Mouse (Mus musculus): ENCODE results near the gene Dcps.

Dcps gene

DNA sequence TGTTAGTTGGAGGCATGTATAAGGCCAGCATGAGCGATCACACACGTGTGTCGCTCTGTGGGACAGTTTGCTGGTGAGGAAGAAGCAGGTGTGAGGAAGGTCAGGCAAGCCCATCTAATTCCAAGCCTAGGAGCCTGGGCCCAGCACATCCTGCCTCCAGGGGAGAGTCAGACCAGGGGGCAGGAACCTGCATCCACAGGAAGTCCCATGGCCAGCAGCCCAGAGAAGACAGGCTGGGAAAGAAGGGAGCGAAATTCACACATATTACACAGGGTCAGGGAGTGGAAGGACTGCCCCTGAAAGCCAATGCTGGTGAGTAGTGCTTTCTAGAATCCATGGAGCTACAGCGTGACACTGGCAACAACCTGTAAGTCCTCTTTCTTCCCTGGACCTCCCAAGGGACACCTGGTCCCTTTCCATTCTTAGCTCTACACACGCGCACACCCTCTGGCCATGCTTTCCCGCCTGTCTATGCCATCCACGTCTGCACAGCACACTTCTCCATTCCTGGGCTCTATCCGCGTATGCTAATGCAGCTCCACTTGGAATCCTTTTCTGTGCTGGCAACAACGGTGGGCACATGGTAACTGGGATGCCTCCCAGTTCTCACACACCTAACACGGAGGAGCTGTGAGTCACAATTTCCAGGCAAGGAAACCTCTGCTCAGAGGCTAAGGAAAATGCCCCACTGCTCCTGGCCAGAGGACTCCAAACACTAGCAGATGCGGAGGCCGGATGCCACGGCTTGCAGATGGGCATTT is 44.0 kb downstream of the Dcps start:
- DNase-seq (ENCODE audit: low read depth, low spot score) = no peak

DNA sequence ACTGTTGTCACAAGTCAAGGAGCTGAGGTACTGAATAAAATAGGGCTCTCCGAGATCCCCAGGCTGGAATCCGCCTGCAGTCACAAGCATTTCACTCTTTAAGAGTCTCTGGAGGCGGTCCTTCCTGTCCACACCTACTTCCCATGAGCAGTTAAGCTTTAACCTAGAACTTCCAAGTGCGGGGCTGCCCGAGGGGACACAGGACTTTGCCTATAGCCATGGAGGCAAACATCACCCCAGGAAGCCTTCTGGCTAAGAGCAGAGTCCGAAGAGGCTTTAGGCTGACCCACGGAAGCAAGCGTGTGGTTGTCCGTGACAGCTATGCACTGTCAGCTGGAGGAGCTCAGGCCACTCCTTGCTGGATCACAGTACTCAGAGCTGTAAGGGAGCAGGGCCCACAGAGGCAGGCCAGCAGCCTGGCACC is 46.9 kb downstream of the Dcps start:
- DNase-seq (ENCODE audit: low read depth, low spot score) = no peak

DNA sequence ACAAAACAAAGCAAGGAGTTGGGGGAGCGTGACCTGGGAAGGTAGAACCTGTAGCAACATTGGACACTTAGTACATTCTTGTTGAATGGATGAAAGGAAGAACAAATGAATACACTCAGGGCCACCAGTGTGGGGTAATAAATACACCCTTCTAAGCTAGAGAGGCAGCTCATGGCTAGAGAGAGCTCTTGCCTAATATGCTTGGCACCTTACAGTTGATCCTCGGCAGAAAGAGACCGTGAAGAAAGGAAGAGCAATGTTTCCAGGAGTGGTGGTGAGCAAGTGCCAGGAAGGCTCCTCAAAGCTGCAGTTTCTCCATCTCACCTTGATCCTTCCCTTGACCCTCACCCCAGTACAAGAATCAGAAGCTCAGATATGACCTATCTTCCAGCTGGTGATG is 47.3 kb downstream of the Dcps start:
- DNase-seq (ENCODE audit: low read depth, low spot score) = no peak

DNA sequence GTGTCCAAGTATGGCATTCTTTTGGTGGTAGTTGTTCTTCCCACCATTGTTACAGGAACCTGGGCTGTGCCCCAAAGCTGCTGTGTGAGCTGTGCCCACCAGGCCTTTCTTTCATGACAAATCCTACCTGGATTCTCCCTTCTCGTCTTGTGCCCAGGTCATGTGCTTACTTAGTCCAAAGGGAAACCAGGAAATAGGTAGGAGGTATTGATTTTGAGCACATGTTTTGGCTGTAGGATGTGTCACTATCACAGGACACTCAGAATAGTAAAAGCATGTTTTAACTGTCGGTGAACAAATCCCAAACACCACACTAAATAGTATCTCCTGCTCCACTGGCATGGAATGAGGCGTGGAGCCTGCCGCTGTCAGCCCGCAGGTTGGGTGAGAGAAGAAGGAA is 48.3 kb downstream of the Dcps start:
- DNase-seq (ENCODE audit: low read depth, low spot score) = no peak

DNA sequence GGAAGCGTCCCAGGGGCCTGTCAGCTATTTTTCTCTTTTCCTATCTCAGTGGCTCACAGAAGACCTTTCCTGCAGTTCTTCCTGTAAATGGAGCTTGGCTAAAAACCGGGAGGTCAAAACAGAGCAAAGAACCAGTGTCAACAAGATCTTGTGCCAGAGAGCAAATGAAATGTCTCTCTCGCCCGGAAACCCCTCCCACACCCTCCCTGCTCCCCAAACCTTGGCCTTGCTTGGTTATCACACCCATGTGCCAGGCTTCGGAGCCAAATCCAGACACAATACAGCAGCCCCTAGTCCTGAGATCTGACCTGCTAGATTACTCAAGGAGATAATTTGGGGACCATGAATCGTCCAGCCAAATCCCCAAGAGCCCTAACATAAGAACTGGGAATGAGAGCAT is 48.7 kb downstream of the Dcps start:
- no peak for DNase-seq (ENCODE audit: low read depth, low spot score)

DNA sequence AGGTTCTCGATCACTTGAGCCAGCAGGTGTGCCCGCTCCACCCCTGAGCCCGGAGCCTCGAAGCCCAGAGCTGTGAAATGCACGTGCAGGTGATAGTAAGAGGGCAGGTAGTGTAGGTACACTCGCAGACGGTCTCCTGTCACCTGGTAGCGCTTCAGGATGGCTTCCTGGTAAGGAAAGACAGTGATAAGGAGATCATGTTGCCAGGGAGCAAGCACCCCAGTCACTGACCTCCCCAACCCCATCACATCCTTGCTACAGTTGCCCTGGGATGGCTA is 51.2 kb downstream of the Dcps start:
- no peak for DNase-seq (ENCODE audit: low read depth, low spot score)

DNA sequence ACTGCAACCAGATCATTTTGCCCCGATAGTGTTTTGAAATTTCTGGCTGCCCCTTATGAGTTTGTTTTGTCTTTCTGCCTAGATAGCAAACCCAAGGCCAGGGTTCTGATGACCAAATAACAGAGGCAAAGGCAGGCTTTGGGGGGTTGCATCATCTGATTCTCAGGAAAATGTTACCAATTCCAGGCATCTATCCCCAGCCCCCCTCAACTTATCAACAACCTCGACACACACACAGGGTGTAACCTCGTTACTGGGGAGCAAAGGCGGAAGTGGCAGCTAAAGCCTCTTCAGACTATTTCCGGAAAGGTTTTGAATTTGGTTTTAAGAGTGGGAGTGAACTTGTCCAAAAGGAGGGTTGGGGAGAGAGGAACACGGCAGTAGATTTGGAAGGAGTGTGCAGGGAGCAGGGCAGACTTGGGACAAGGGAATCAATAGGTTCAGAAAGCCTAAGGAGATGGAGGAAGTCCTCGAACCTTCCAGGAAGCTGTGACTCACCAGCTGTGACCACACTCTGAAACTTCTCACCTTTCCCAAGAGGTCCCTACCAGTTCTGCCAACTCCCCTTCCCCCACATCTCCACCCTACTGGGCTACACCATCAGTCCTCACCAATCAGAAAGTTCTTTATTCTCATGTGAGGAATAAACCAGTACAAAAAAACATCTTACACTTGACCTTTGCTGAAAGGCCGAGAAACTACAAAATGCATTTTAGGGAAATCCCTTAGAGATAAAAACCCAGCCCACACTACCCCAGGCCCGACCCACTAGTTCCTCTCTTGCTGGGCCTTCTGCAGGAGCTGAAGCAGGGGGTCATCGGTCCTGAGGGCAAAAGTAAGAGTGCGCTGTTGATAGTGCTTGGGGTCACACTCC is 51.8 kb downstream of the Dcps start:
- peak; percentile 61 for DNase-seq (ENCODE audit: low read depth, low spot score)

DNA sequence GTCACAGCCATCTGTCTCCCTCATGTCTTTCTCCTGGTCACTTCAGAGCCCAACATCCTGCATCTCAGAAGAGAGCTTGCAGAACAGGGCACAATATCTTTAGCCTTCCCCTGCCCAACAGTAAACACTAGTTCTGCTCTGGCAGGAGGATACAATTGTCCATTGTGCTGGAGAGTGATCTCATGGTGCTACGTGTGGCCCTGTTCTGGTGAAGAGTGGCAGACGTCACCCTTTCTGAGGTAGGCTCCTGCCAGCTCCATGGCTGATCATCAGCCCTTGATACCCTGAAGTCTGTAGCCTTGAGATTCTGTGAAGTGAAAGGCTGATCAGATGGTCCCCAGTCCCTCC is 52.4 kb downstream of the Dcps start:
- DNase-seq (ENCODE audit: low read depth, low spot score) = peak; percentile 37

DNA sequence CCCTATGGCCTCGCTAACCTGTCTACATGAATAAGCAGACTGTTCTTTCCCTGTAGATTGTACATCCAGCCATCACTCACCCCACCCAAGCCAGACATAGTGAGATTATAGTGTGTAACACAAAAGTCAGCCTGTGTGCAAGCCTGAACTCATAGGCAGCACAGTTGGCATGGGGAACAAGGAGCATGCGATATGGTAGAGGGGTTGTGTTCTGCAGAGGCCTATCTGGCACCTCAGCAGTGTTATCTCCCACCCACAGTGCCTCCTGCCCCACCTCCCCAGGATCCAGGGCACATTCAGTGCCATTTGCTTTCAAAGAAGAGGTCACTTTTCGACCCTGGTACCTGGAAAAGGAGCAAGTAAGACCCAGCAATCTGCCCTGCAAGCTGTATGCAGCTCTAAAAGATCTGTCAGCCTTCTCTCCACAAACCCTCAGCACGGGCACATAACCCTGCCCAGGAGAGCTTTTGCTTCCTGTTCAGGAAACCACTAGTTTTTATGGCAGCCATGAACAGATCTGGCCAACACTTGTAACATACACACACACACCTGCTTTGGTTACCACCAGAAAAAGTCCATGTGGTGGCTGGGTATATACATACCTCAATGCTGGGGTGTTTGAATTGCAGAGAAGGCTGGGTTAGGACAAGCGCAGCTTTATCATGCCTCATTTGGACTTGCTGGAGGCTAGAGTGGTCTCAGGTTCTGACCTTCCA is 53.2 kb downstream of the Dcps start:
- peak; percentile 41 for DNase-seq (ENCODE audit: low read depth, low spot score)

DNA sequence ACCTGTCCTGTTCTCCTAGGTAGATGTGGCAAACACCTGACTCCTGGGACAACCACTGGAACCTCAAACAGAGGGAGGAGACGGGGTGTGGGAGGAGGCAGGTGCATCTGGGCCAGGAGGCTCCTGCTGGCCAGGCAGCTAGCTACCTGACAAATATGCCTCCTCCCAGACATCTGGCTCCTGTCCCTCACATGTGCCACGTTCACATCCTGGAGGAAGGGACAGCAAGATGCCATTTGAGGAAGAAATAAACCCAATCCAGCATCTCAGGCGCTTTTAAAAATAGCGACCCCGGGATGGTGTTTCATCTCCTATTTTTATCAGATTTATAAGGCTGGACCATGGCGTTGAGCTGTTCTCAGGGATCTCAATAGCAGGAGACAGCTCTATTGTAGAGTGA is 56.7 kb downstream of the Dcps start, which contains the start of gene St3gal4:
Gene St3gal4, minus strand, starts transcription at position 101 of the 400 bp plus-strand sequence.
- no peak for DNase-seq (ENCODE audit: low read depth, low spot score)

DNA sequence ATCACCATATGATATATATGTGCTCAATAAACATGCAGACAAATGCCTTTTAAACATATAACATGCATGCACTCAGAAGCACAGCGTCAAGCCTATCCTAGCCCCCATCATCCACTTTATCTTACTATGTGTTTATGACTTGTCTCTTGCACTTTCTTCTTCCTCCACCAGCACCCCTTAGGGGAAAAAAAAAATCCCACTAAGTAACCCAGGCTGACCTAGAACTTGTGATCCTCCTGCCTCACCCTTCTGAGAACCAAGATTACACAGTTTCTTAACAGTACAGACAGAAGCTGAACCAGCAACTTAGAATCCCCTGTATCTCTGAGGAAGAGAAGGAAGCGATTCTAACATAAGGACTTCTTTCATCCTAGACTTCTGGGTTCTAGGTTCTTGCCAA is 57.3 kb downstream of the Dcps start:
- no peak for DNase-seq (ENCODE audit: low read depth, low spot score)

DNA sequence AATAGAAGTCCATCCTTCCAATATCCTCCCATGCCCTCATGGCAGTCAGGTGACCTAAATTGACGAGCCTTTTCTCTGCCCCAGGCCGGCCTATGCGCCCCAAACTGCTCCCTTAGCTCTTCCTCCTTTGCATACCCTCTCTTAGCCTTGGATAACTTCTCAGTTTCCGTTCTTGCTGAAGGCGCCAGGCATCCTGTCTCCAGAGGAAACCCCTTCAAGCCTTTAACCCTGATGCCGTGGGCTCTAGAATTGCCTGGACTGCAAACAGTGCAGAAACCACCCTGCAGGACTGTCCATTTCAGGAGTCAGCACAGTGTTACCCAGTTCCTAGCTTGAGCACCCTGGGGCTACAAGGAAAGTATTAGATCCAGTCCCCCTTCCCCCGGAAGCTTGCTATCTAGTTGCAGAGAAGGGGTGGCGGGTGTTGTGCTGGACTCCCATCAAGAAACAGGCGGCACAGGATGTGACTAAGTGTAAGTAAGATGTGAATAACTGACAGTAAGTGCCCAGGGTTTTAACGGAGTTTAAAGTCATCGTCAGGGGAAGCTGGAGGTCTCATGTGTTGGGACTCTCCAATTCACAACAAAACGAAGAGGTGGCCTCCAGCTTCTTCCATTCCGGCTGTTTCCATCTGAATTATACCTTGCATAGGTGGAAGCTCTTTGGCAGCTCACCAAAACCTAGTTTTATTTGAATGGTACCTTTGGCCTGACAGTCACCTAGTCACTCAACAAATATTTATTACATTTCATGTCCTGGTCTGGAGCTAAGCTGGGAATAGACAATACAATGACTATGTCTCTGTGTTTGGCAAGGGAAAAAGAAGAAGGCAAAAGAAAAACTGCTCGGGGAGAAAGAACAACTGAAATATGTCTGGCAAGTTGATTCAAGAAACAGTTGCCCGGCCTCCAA is 58.2 kb downstream of the Dcps start:
- peak; percentile 69 for DNase-seq (ENCODE audit: low read depth, low spot score)

DNA sequence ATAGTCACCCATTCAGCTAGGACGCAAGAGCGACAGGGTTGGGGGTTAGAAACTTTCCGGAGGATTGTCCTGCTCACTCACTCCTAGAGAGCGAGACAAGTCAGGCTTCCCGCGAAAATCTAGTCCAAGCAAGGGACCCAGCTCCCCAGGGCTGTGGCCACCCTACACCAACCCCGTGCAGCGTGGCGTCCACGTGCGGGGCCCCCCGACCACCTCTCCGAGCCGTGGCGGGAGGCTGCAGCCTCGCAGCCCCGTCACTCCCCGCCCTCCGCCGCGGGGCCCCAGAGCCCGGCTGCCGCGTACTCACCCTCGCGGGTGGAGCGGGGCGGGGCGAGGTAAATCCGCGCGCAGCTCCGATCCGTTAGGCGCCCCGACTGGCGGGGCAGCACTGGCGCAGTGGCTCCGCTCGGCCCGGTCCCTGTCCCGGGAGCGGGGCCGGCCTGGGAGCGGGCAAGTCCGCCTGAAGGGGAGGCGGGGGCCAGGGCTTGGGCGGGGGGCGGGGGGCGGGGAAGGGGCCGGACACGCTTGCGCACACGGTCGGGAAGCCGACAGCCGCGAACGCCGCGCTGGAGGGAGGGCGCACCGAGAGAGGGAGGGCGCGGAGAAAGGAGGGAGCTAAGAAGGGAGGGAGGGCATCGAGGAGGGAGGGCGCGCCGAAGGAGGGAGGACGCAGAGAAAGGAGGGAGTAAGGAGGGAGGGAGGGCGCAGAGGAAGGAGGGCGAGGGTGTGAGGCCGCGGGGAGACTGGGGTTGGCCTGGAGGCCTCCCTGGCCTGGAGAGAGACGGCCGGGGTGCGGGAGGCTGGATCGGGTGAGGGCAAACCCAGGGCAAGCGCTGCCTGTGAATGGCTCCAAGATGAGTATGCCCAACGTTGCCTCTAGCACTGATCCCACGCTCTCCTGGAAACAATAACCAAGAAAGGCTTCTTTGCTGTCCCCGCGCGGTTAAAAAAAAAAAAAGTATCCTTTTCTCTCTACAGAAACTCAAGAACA is 59.2 kb downstream of the Dcps start:
- DNase-seq (ENCODE audit: low read depth, low spot score) = peak; percentile 90

DNA sequence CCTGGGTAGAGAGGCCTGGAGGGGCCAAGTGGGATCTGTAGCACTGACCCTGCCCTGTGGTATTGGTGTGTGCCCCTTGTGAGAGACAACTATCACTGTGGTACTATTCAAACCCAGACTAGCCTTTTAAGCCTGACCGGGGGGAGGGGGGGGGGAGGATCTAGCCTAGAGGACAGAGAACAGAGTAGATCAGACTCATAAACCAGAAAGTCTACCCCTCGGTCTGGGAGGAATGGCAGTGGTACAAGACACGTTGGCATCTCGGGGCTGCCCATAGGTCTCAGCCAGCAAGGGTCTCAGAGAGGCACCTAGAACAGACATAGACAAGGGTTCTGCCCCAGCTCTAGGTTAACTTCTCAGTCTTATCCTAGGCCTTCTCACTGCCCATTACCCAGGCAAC is 60.1 kb downstream of the Dcps start:
- DNase-seq (ENCODE audit: low read depth, low spot score) = peak; percentile 15

DNA sequence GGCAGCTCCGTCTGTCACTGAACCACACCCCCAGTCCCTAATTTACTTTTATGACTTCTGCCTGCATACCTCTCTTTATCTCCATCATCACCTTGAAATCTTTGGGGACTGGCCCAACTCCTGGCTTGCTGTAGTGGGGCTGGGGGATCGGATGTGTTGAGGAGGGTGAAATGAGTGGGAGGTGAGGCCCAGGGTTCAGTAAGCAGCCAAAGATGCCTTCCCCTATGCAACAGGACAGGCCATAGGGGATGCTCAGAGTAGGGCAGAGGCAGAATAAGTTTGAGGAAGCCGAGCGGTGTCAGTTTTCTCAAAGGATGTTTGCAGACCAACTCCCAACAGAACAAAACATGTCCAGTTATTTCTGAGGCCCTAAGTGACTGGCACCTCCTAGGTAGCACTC is 60.6 kb downstream of the Dcps start:
- DNase-seq (ENCODE audit: low read depth, low spot score) = no peak

DNA sequence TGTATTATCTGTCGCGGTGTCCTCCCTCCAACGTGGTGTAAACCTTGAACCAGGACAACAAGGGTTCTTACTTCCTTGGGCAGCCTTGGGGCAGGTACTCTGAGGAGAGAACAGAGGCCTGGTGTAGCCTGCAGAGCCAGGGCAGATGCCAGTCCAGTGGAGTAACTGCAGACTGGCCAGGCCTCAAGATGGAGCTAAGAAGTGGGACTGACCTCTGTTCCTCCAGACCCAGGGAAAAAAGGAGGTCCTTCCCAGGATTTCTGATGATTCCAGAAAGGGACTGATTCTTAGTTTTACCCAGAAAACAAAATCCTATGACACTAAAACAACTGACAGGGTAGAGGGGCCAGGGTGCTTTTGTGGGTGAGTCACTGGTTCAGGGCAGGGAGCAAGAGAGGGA is 61.6 kb downstream of the Dcps start:
- DNase-seq (ENCODE audit: low read depth, low spot score) = no peak

DNA sequence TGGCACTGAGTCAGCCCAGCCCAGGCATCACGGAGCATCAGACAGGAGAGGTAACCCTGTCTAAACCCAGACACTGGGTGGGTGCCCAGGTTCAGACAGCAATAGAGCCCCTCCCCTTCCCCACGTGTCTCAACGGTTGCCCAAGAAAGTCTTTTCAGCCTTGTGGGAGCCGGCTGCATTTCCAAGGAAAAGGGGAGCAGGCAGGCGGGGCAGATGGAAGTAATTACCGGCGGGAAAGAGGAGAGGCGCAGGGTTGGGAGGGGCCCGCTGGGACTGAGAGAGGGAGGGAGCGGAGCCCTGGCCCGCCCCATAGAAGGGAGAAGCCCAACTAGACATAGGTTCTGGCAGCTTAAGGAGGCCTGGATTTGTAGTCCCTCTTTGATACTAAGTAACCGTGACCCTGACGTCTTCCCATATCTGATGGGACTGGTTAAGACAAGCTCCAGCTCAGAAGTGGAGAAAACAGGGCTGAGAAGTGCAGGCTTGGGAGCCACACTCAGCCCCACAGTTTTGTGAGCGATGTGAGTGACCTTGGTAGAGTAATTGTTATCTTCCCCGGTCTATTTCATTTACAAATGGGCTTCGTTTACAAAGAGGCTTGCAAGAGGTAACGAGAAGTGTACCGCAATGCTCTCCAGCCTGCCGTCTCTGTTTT is 63.8 kb downstream of the Dcps start:
- DNase-seq (ENCODE audit: low read depth, low spot score) = no peak

DNA sequence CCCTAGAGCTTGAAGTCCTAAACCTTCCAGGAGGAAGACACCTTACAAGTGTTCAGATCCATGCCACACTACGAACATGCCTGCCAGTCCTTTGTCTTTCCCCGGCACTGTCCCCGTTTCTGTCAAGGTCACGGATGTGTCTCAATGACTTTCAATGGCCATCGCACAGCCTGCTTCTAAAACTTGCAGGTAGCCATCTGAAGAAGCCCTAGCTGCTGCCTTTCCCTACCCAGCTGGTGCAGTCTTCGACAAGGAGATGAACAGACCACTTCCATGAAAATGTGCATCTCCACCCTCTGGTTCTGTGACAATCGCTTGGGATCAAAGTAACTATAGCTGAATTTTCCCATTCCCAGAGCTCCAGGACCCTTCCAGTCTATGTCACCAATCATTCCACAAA is 64.4 kb downstream of the Dcps start:
- DNase-seq (ENCODE audit: low read depth, low spot score) = no peak

DNA sequence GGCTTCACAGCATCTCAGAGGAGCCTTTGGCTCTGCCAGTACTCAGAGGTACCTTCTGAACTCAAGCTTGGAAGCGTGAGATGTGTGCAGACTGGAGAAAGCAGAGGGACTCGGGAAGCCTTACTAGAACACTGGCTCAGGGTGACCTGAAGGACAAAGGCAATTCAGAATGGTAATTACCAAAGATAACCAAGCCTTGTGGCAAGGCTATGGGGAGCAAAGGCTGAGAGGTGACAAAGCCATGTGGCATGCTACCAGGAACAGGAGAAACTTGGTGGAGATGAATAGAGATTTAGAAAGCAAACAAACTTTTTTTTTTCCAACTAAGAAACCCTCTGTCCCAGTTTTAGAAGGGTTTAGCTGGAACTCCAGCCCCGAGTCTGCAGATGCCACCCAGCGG is 65.3 kb downstream of the Dcps start:
- no peak for DNase-seq (ENCODE audit: low read depth, low spot score)

DNA sequence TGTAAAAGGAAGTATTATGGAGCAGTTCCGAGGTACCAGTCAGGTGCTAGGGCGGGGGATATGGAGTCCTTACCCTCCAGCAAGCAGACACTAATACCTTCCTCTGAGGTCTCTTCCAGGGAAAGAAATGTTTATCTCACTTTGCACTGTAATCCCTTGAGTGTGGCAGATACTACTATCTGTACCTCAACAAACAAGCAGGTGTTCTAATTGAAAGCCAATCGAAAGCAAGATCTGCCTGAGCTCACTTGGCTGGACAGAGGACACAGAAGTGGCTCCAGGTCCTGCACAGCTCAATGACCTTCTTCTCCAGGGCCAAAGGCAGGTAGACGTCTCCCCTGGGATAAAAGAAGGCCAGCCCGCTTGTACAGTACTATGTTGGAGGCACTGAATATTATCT is 65.8 kb downstream of the Dcps start:
- DNase-seq (ENCODE audit: low read depth, low spot score) = no peak

Measured in CD4-positive, CD25-positive, alpha-beta regulatory T cell, adult 2 months (primary cell).